Mouse (Mus musculus): ENCODE data around the gene 6030408B16Rik. TPM values are rescaled to one million over a fixed set of nuclear protein-coding genes. Genes with fewer than 3 reads are reported as not detected.
"Not testable (repeated sequence)": the region's sequence is repeated elsewhere in the genome, so short reads cannot be mapped to it uniquely, and the experiment has no call there.

6030408B16Rik gene
- polyA plus RNA-seq, 2 experiments: 0.74 to 1.0 TPM

DNA sequence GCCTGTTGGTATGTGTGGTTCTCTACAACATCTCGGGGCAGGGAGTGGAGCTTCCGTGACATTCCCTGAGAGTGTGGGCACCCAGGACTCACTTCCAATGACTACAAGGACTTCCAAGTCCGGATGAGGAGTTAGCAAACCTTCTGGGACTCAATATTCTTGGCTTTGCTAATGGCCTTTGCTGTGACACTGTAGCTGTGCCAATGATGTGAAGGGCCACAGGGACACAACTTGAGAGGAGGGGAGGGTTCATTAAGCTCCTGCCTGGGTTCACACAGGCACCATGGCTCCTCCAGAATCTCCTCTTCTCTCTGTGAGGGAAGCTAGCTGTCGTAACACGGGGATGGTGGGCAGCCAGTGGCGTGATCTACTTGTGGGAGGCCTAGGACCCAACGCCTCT, 29.6 kb downstream of the 6030408B16Rik start:
- H3K4me3 ChIP-seq (replicated peaks; ENCODE audit: low read length): no peak overlapping the region
- WGBS: 84% methylated on average over 7 of the region's 7 CpGs
- no peak for TF ChIP-seq POLR2A (IDR thresholded peaks at IDR 0.05; ENCODE audit: borderline replicate concordance, extremely low read depth, insufficient read depth, insufficient read length)
- no peak overlapping the region for H3K27ac ChIP-seq (replicated peaks; ENCODE audit: low read depth, low read length)
- no peaks in the 10 kb centered on the region for H3K36me3 ChIP-seq (ENCODE audit: control insufficient read depth, insufficient read depth, low read length)
- H3K27me3 ChIP-seq (ENCODE audit: control insufficient read depth, insufficient read depth, low read length): no peaks in the 10 kb centered on the region
- no peak overlapping the region for H3K4me2 ChIP-seq (replicated peaks; ENCODE audit: low read depth, low read length, severe bottlenecking)
- no peaks in the 10 kb centered on the region for H3K9me3 ChIP-seq (ENCODE audit: control insufficient read depth, low read length)
- peaks cover 4% of the 10 kb centered on the region; the same call in 1 of the 2 replicates for H3K4me1 ChIP-seq (ENCODE audit: control insufficient read depth, insufficient read depth, low read length)
- DNase-seq (ENCODE audit: low spot score) (no peak), ATAC-seq (ENCODE audit: low FRiP score, low read depth) (no peak)
- no peak overlapping the region for H3K9ac ChIP-seq (ENCODE audit: low read depth, low read length, severe bottlenecking)

- DNase-seq (ENCODE audit: low spot score) (no peak), ATAC-seq (ENCODE audit: low FRiP score, low read depth) (no peak)
- no peak for TF ChIP-seq POLR2A (IDR thresholded peaks at IDR 0.05; ENCODE audit: borderline replicate concordance, extremely low read depth, insufficient read depth, insufficient read length)
- peaks cover 4% of the 10 kb centered on the region; the same call in 1 of the 2 replicates for H3K4me1 ChIP-seq (ENCODE audit: control insufficient read depth, insufficient read depth, low read length)
- WGBS: 95% methylated on average over 5 of the region's 5 CpGs
- no peaks in the 10 kb centered on the region for H3K9me3 ChIP-seq (ENCODE audit: control insufficient read depth, low read length)
- H3K36me3 ChIP-seq (ENCODE audit: control insufficient read depth, insufficient read depth, low read length): no peaks in the 10 kb centered on the region
- H3K9ac ChIP-seq (ENCODE audit: low read depth, low read length, severe bottlenecking): no peak overlapping the region
- H3K27me3 ChIP-seq (ENCODE audit: control insufficient read depth, insufficient read depth, low read length): no peaks in the 10 kb centered on the region
- H3K27ac ChIP-seq (replicated peaks; ENCODE audit: low read depth, low read length): no peak overlapping the region
- H3K4me3 ChIP-seq (replicated peaks; ENCODE audit: low read length): no peak overlapping the region
- H3K4me2 ChIP-seq (replicated peaks; ENCODE audit: low read depth, low read length, severe bottlenecking): no peak overlapping the region
These were observed 30.5 kb downstream of the 6030408B16Rik start for GRCm38 (mm10) chr15:101323511-101323910.

DNA sequence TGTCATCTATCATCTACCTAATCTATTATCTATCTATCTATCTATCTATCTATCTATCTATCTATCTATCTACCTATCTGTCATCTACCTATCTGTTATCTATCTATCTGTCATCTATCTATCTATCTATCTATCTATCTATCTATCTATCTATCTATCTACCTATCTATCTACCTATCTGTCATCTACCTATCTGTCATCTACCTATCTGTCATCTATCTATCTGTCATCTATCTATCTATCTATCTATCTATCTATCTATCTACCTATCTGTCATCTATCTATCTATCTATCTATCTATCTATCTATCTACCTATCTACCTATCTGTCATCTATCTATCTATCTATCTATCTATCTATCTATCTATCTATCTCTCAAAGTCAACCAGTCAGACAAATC, 31.4 kb downstream of the 6030408B16Rik start:
- H3K27me3 ChIP-seq (ENCODE audit: control insufficient read depth, insufficient read depth, low read length); H3K4me1 ChIP-seq (ENCODE audit: control insufficient read depth, insufficient read depth, low read length); H3K4me3 ChIP-seq (replicated peaks; ENCODE audit: low read length); DNase-seq (ENCODE audit: low spot score); H3K27ac ChIP-seq (replicated peaks; ENCODE audit: low read depth, low read length); H3K36me3 ChIP-seq (ENCODE audit: control insufficient read depth, insufficient read depth, low read length); H3K9me3 ChIP-seq (ENCODE audit: control insufficient read depth, low read length); H3K9ac ChIP-seq (ENCODE audit: low read depth, low read length, severe bottlenecking); ATAC-seq (ENCODE audit: low FRiP score, low read depth); H3K4me2 ChIP-seq (replicated peaks; ENCODE audit: low read depth, low read length, severe bottlenecking): not testable (repeated sequence)

DNA sequence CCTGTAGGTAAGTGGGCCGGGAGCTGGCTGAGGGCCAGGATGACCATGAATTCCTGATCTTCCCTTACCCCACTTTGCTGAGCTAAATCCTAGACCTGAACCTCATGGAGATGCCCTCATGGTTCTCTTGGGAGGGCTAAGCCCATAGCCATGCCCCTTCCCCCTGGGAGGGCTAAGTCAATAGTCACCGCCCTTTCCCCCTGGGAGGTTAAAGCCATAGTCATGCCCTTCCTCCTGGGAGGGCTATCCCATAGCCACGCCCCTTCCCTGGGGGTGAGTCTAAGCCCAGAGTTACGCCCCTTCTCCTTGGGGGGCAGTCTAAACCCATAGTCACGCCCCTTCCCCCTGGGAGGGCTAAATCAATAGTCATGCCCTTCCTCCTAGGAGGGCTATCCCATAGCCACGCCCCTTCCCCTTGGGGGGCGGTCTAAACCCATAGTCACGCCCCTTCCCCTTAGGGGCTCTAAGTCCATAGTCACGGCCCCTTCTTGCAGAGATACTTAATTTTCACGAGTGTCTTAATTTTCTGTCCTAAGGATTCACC, 33.1 kb downstream of the 6030408B16Rik start:
- H3K27ac ChIP-seq (replicated peaks; ENCODE audit: low read depth, low read length): no peak overlapping the region
- ATAC-seq (ENCODE audit: low FRiP score, low read depth): no peak
- 42% methylated on average over 10 of the region's 10 CpGs for WGBS
- H3K4me3 ChIP-seq (replicated peaks; ENCODE audit: low read length): no peak overlapping the region
- no peak for TF ChIP-seq POLR2A (IDR thresholded peaks at IDR 0.05; ENCODE audit: borderline replicate concordance, extremely low read depth, insufficient read depth, insufficient read length)
- DNase-seq (ENCODE audit: low spot score): no peak
- no peaks in the 10 kb centered on the region for H3K36me3 ChIP-seq (ENCODE audit: control insufficient read depth, insufficient read depth, low read length)
- no peaks in the 10 kb centered on the region for H3K27me3 ChIP-seq (ENCODE audit: control insufficient read depth, insufficient read depth, low read length)
- no peaks in the 10 kb centered on the region for H3K4me1 ChIP-seq (ENCODE audit: control insufficient read depth, insufficient read depth, low read length)
- H3K9me3 ChIP-seq (ENCODE audit: control insufficient read depth, low read length): no peaks in the 10 kb centered on the region
- H3K4me2 ChIP-seq (replicated peaks; ENCODE audit: low read depth, low read length, severe bottlenecking): no peak overlapping the region
- no peak overlapping the region for H3K9ac ChIP-seq (ENCODE audit: low read depth, low read length, severe bottlenecking)

DNA sequence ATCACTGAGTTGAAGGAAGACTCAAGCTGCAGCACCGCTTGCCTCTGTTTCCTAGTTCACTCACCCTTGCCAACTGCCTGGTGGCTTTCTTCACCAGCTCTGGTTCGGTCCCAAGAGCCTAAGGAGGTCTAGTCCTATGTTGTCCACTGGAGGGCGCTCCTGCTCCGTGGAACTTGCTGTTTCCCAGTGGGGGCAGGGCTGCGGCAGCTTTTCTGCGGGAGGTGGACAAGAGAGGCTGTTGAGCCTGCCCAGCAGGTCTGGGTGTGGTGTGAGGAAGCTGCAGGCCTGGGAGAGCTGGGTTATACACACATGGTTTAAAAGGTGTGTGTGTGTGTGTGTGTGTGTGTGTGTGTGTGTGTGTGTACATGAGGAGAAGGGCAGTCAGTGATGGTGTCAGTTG, 34.3 kb downstream of the 6030408B16Rik start:
- no peak for TF ChIP-seq POLR2A (IDR thresholded peaks at IDR 0.05; ENCODE audit: borderline replicate concordance, extremely low read depth, insufficient read depth, insufficient read length)
- Histone ChIP-seq H3K36me3 (ENCODE audit: control insufficient read depth, insufficient read depth, low read length) (no peaks in the 10 kb centered on the region), H3K4me3 (replicated peaks; ENCODE audit: low read length) (no peak overlapping the region), H3K9ac (ENCODE audit: low read depth, low read length, severe bottlenecking) (no peak overlapping the region), H3K27me3 (ENCODE audit: control insufficient read depth, insufficient read depth, low read length) (no peaks in the 10 kb centered on the region), H3K4me2 (replicated peaks; ENCODE audit: low read depth, low read length, severe bottlenecking) (no peak overlapping the region), H3K4me1 (ENCODE audit: control insufficient read depth, insufficient read depth, low read length) (no peaks in the 10 kb centered on the region), H3K9me3 (ENCODE audit: control insufficient read depth, low read length) (no peaks in the 10 kb centered on the region), H3K27ac (replicated peaks; ENCODE audit: low read depth, low read length) (no peak overlapping the region)
- WGBS: 8% methylated on average over 6 of the region's 6 CpGs
- DNase-seq (ENCODE audit: low spot score) (peak; percentile 66), ATAC-seq (ENCODE audit: low FRiP score, low read depth) (0 out of 2 replicates have a peak, but pooled peaks have one; percentile 45)

All from limb, embryonic 14.5 days (tissue).